Mouse (Mus musculus): ENCODE data around the gene Gm8251.

GRCm38 (mm10) chr1:44015556-44015955 lies 46.2 kb downstream of the Gm8251 start:
- no peak for TF ChIP-seq POLR2A (IDR thresholded peaks at IDR 0.05; ENCODE audit: borderline replicate concordance, insufficient read depth, low read length)
- TF ChIP-seq CTCF (IDR thresholded peaks at IDR 0.05; ENCODE audit: borderline replicate concordance, insufficient read depth, low read depth, low read length), result no peak

Measured in cerebellum, adult 2 months (tissue).